9 mouse cellular contexts compared by ENCODE assay signal in the genomic region with DNA sequence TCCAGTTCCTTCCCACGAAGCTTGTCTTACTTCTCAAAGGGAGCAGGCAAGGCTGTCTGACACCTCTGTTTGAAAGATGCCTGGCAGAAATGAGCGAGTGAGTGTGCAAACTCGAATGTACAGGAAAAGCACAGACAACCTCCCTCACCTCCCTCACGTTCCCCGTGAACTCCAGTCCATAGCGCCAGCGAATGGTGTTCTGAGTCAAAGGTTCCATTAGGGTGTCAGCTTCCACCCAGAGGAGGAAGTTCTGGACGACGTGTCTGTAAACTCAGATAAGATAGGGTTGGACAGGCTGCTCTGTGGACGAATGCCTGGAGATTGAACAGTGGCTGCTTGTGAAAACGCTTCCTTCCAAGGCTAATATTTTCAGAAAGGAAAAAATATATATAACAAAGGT. TPM values are rescaled to one million over a fixed set of nuclear protein-coding genes. Genes with fewer than 3 reads are reported as not detected.
A peak's percentile ranks its signal among the peaks of the same experiment; 100 is the strongest.
DNase-seq lines count a peak whose midpoint lies in the region; ATAC-seq lines count a peak whose summit lies in the region.
"Had no signal": no experiment of that assay in that cellular context is flagged by ENCODE, and none has a peak within 500 bp of the region (broad histone marks: within the 10 kb centered on the region; RNA-seq: fewer than 3 reads in every experiment).

No protein-coding gene starts in this region.

- WGBS in large intestine, adult 2 months, result 10% methylated on average over 11 of the region's 11 CpGs
- WGBS in hindbrain, embryonic 12.5 days, result 65% methylated on average over 11 of the region's 11 CpGs

- H3K9me3 ChIP-seq in hindbrain, embryonic 12.5 days (replicated peaks), result no peaks in the 10 kb centered on the region

- no peak overlapping the region for H3K9ac ChIP-seq in hindbrain, embryonic 12.5 days

- H3K4me3 ChIP-seq in hindbrain, embryonic 12.5 days, result no peak overlapping the region

- no peak overlapping the region for H3K4me2 ChIP-seq in hindbrain, embryonic 12.5 days (replicated peaks)

- peak; percentile 83 for ATAC-seq in megakaryocyte-erythroid progenitor cell, adult 5-6 weeks (replicated peaks; ENCODE audit: low FRiP score, low TSS enrichment, poor library complexity, severe bottlenecking)
- ATAC-seq in hindbrain, embryonic 12.5 days (ENCODE audit: low FRiP score), result no peak

- peak; percentile 41 for DNase-seq in kidney, adult 18-20 months
- no peak for DNase-seq in kidney, adult 8-10 months
- peak; percentile 65 for DNase-seq in heart, adult 8-10 months (ENCODE audit: low spot score)
- DNase-seq in large intestine, adult 2 months (ENCODE audit: low read depth, low spot score), result peak; percentile 47
- DNase-seq in embryo, embryonic 10.5 days (ENCODE audit: low spot score), result no peak
- no peak for DNase-seq in frontal cortex, adult 2 months (ENCODE audit: extremely low spot score in 1 of 2, low spot score in 1 of 2)
- DNase-seq: adrenal gland, postnatal 10 days had no signal

- no peaks in the 10 kb centered on the region for H3K36me3 ChIP-seq in hindbrain, embryonic 12.5 days

- H3K27me3 ChIP-seq in hindbrain, embryonic 12.5 days, result no peaks in the 10 kb centered on the region

- H3K4me1 ChIP-seq in hindbrain, embryonic 12.5 days, result no peaks in the 10 kb centered on the region

- no peak overlapping the region for H3K27ac ChIP-seq in hindbrain, embryonic 12.5 days

RNA-seq across cellular contexts. Expression of a gene that starts 37.9 kb away (rescaled TPM):
- 10 to 100 TPM; 42.1 to 48.1 (median 45.9) TPM for total RNA-seq in heart, adult 8-10 months (2022)
- polyA plus RNA-seq in large intestine, adult 2 months (2012; rRNA removed), result 35.5 and 39.0 TPM in 2 replicates
- total RNA-seq in megakaryocyte-erythroid progenitor cell, adult 5-6 weeks (2014; fragmentation: Nextera tagmentation), result 18.3 and 24.5 TPM in 2 replicates
- total RNA-seq in megakaryocyte-erythroid progenitor cell, adult 5-6 weeks (2017), result 7.4 and 14.8 TPM in 2 replicates
- polyA plus RNA-seq in frontal cortex, adult 2 months (2012; rRNA removed), result 30.3 and 32.8 TPM in 2 replicates
- polyA plus RNA-seq in hindbrain, embryonic 12.5 days (2016; fragmentation: Nextera tagmentation; extraction: Ambion mirVana), result 81.8 and 92.5 TPM in 2 replicates

RNA-seq across cellular contexts. Expression of a gene that starts 54.8 kb away (rescaled TPM):
- total RNA-seq in heart, adult 8-10 months (2022), result 1 to 10 TPM; 5.5 to 9.3 (median 7.7) TPM
- polyA plus RNA-seq in large intestine, adult 2 months (2012; rRNA removed), result 18.9 and 26.6 TPM in 2 replicates
- total RNA-seq in megakaryocyte-erythroid progenitor cell, adult 5-6 weeks (2014; fragmentation: Nextera tagmentation), result 0.37 TPM in 1 of 2 replicates, not detected in the other
- 0.15 TPM in 1 of 2 replicates, not detected in the other for total RNA-seq in megakaryocyte-erythroid progenitor cell, adult 5-6 weeks (2017)
- polyA plus RNA-seq in frontal cortex, adult 2 months (2012; rRNA removed), result 3.4 and 3.8 TPM in 2 replicates
- polyA plus RNA-seq in hindbrain, embryonic 12.5 days (2016; fragmentation: Nextera tagmentation; extraction: Ambion mirVana), result 103 and 109 TPM in 2 replicates

Comparison
In these comparisons a context has a peak if more than half of its experiments do, and no peak if none do; other contexts are left out.
1. DNase-seq: peak in kidney, adult 18-20 months (single experiment), heart, adult 8-10 months (single experiment) and large intestine, adult 2 months (single experiment); none in kidney, adult 8-10 months (0 of 2), embryo, embryonic 10.5 days (single experiment) and frontal cortex, adult 2 months (0 of 2).